Mouse (Mus musculus): ENCODE data around the gene Unc79.

Gene Unc79

GRCm38 (mm10) chr12:103189771-103190170 is 241.1 kb downstream of the Unc79 start:
- in situ Hi-C loops (cut with MboI, MseI) = no loop called here

GRCm38 (mm10) chr12:103192996-103193395 is 244.3 kb downstream of the Unc79 start:
- in situ Hi-C loops (cut with MboI, MseI) = no loop called here

GRCm38 (mm10) chr12:103202592-103203544 is 254.2 kb downstream of the Unc79 start:
- in situ Hi-C loops (cut with MboI, MseI) = no loop called here

- in situ Hi-C loops (cut with MboI, MseI) = no loop called here
Observed at GRCm38 (mm10) chr12:103205561-103205960, 256.9 kb downstream of the Unc79 start.

GRCm38 (mm10) chr12:103209581-103209980 is 260.9 kb downstream of the Unc79 start:
- in situ Hi-C loops (cut with MboI, MseI) = no loop called here

- in situ Hi-C loops (cut with MboI, MseI) = no loop called here
Observed at GRCm38 (mm10) chr12:103211078-103211477, 262.4 kb downstream of the Unc79 start.

DNA sequence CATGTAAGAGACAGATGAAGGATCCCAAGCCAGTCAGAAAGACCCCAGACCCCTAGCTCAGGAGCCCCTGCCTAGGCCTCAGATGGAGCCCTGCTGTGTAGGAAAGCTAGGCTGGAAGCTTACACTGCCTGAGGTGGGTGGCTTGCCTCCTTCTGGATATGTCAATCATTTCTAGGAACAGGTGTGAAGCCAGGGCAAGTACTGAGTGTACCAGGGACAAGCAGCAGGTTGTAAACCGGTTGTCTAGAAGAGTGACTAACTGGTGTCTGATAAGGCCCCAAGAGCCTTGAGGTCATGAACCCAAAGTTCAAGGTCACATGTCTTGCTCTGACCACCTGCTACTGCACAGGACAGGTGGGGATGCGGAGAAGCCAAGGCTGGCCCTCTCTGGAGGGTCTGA is 264.9 kb downstream of the Unc79 start:
- in situ Hi-C loops (cut with MboI, MseI) = no loop called here

- in situ Hi-C loops (cut with MboI, MseI) = no loop called here
Observed at GRCm38 (mm10) chr12:103214270-103214669, 265.6 kb downstream of the Unc79 start.

DNA sequence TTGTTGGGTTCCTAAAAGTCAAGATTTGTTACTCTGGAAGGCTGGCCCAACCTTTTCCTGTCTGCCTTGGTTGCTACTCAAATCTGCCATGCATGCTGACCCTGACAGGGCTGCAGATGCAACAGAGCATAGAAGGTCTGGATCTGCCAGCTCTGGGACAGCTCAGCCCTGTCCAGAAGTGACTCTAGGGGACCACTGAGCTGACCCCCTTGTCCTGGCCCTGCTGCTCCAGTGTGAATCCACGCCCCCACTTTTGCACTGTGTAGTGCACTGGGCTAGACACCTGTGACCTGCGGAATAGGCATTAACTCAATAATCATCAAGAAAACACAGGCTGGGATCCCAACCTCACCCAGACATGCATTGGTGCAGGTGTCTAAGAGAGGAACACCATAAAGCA is 266.1 kb downstream of the Unc79 start:
- in situ Hi-C loops (cut with MboI, MseI) = no loop called here

GRCm38 (mm10) chr12:103215877-103216610 is 267.4 kb downstream of the Unc79 start:
- in situ Hi-C loops (cut with MboI, MseI) = no loop called here

DNA sequence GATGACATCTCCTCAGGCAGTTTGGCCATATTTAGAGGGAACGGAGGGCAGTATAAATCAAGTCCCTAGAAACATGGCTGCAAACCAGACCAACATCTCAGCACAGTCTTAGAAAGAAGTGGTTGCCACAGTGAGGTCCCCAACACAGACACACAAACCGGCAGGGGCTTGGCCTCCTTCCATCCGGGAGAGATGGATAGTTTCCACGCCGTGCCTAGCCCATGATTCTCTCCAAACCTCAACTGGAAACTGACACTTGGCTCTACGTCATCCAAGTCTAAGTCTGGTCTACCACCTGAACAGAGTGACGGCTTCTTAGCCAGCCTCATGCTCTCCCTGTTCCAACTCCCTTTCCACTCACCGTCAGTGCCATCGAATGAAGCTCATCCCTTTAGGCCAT is 275.0 kb downstream of the Unc79 start:
- in situ Hi-C loops (cut with MboI, MseI) = no loop called here

- in situ Hi-C loops (cut with MboI, MseI) = no loop called here
Observed at GRCm38 (mm10) chr12:103226121-103226520, 277.5 kb downstream of the Unc79 start.

DNA sequence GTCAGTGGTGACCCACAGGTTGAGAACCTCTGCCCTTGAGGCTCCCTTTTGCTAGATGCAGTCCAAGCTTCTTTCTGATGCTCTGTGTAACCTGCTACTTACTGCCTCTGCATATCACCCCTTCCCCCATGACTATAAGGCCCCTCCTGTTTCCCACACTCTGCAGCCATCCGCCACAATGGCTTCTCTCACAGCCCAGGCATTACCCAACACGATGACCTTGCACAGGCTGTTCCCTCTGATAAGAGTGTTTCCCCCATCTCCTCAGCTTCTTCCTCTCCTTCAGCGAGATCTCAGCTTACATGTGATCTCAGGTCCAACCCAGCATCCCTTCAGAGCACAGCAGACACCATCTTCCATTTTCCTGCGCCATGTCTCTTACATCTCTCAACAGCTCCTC is 280.4 kb downstream of the Unc79 start:
- in situ Hi-C loops (cut with MboI, MseI) = no loop called here
